Mouse (Mus musculus) forebrain, embryonic 10.5 days (tissue): ENCODE measurements around the gene Bcam. TPM values are rescaled to one million over a fixed set of nuclear protein-coding genes. Genes with fewer than 3 reads are reported as not detected.
A peak's percentile ranks its signal among the peaks of the same experiment; 100 is the strongest.
"Not testable (repeated sequence)": the region's sequence is repeated elsewhere in the genome, so short reads cannot be mapped to it uniquely, and the experiment has no call there.

ENCODE experiments used
- DNase-seq: peaks from one replicate; pipeline ENCODE4 v3.0.0-alpha.2; 2017; ENCODE audit warnings: low spot score; ENCODE audit errors: extremely low spot score
- H3K27ac ChIP-seq: fragments of 300-500 bp; sonication (generic); 2 replicates; pipeline ENCODE4 v1.5.1; 2016; ENCODE audit warnings: mild to moderate bottlenecking
- H3K27me3 ChIP-seq: fragments of 300-500 bp; sonication (generic); 2 replicates; pipeline ENCODE4 v1.6.1; 2016; ENCODE audit warnings: mild to moderate bottlenecking; ENCODE audit not compliant: poor library complexity, severe bottlenecking
- H3K36me3 ChIP-seq: fragments of 300-500 bp; sonication (generic); replicated peaks from 2 replicates; pipeline ENCODE4 v1.6.1; 2016; ENCODE audit warnings: mild to moderate bottlenecking, moderate library complexity
- H3K4me1 ChIP-seq: fragments of 300-500 bp; sonication (generic); 2 replicates; pipeline ENCODE4 v1.6.1; 2016
- H3K4me3 ChIP-seq: fragments of 300-500 bp; sonication (generic); 2 replicates; pipeline ENCODE4 v1.5.1; 2016; ENCODE audit warnings: mild to moderate bottlenecking, moderate library complexity
- H3K9me3 ChIP-seq: fragments of 300-500 bp; sonication (generic); 2 replicates; pipeline ENCODE4 v1.6.1; 2016; ENCODE audit warnings: mild to moderate bottlenecking, moderate library complexity
- WGBS: fragments of 180-500 bp; shearing (Covaris S2); methylation state at CpG from one replicate; pipeline ENCODE4 v1.1.7; 2016; 5-methylcytosine and 5-hydroxymethylcytosine counted together
- polyA plus RNA-seq: library from polyadenylated mRNA; unstranded; fragments of >200 nt; fragmentation: Nextera tagmentation; extraction: Ambion mirVana; gene quantifications from 2 replicates; pipeline ENCODE4 v1.2.1, GENCODE M21; 2016

Bcam gene
- polyA plus RNA-seq, 1 experiment from 2014 or later, result 33.1 TPM

- H3K27me3 ChIP-seq, result peaks cover 27% of the 10 kb centered on the region
- WGBS, result 29% methylated on average over 2 of the region's 2 CpGs
- no peaks in the 10 kb centered on the region for H3K36me3 ChIP-seq
- no peaks in the 10 kb centered on the region for H3K9me3 ChIP-seq
- no peak overlapping the region for H3K4me3 ChIP-seq
- DNase-seq, result no peak
- peaks cover 8% of the 10 kb centered on the region; the same call in 1 of the 2 replicates for H3K4me1 ChIP-seq
- H3K27ac ChIP-seq, result no peak overlapping the region
Observed at GRCm38 (mm10) chr7:19800764-19801163, 29.9 kb upstream of the Bcam start.

DNA sequence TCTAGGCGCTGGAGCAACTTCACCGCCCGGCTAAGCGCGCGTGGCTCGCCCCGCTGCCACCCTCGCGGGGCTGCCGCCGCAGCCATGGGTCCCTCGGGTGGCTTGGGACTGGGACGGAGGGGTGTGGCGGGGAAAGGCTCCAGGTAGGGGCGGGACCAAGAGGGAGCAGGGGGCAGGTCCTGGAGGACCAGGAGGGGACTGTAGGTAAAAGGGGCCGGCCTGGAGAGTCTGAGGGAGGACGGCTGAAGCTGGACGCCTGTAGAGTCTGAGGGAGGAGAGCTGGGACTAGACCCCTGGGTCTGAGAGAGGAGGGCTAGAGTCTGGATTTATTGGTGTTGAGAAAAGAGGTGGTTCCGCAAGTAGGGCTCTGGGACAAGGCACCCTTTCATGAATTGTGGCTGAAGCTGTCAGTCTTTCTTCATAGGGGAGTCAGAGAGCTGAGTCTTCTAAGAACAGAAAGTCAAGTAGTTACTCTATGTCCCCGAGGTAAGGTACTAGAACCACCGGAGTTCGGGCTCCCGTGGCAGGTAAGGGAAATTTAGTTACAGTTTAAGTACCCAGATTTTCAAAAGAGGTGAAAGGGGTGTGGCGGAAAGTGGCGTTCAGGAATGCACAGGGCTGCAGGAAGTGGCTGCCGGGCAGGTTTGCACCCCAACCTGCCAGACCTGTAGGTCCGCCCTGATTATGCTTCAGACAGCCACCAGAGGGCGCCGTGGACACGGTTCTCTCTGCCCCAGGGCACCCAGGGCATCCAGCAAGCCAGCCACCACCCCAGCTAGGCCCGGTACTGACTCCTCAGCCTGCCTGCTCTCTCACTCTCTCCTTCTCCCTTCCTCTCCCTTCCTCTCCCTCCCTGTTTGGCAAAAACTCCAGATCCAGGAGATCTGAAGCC, 26.1 kb upstream of the Bcam start, which contains the start of gene Cblc:
Cblc (minus strand) TSS at position 113 of the 892 bp plus-strand sequence.
- Histone ChIP-seq H3K4me3 (peak within 1 kb of the TSS; percentile 35), H3K9me3 (0 out of 2 replicates have a peak, but pooled peaks cover 4% of the 10 kb centered on the region), H3K27me3 (peaks cover 37% of the 10 kb centered on the region), H3K27ac (no peak within 1 kb of the TSS), H3K36me3 (no peaks in the 10 kb centered on the region), H3K4me1 (peaks cover 8% of the 10 kb centered on the region; the same call in 1 of the 2 replicates)
- 3% methylated on average over 32 of the region's 32 CpGs for WGBS
- DNase-seq, result peak; percentile 74

GRCm38 (mm10) chr7:19796254-19796653, 25.4 kb upstream of the Bcam start:
- Histone ChIP-seq H3K4me1 (peaks cover 8% of the 10 kb centered on the region; the same call in 1 of the 2 replicates), H3K36me3 (no peaks in the 10 kb centered on the region), H3K4me3 (peak overlapping the region; percentile 35), H3K27ac (no peak overlapping the region), H3K9me3 (0 out of 2 replicates have a peak, but pooled peaks cover 4% of the 10 kb centered on the region), H3K27me3 (peaks cover 36% of the 10 kb centered on the region)
- no peak for DNase-seq
- 7% methylated on average over 18 of the region's 18 CpGs for WGBS

DNA sequence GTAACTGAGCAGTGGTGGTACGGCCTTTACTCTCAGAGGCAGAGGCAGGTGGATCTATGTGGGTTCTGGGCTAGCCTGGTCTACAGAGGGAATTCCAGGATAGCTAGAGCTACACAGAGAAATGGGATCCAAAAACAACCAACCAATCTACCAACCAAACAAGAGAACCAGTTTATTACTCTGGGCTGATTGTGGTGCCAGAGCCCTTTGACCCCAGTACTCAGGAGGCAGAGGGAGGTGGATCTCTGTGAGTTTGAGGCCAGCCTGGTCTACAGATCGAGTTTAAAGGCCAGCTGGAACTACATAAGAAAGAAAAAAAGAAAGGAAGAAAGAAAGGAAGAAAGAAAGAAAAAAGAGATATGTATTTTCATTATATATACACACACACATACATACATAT, 24.4 kb upstream of the Bcam start:
- no peak for DNase-seq
- Histone ChIP-seq H3K4me1 (peaks cover 10% of the 10 kb centered on the region), H3K27me3 (peaks cover 46% of the 10 kb centered on the region), H3K4me3 (no peak overlapping the region), H3K27ac (no peak overlapping the region), H3K36me3 (no peaks in the 10 kb centered on the region), H3K9me3 (0 out of 2 replicates have a peak, but pooled peaks cover 4% of the 10 kb centered on the region)
- 77% methylated on average over 2 of the region's 2 CpGs for WGBS

DNA sequence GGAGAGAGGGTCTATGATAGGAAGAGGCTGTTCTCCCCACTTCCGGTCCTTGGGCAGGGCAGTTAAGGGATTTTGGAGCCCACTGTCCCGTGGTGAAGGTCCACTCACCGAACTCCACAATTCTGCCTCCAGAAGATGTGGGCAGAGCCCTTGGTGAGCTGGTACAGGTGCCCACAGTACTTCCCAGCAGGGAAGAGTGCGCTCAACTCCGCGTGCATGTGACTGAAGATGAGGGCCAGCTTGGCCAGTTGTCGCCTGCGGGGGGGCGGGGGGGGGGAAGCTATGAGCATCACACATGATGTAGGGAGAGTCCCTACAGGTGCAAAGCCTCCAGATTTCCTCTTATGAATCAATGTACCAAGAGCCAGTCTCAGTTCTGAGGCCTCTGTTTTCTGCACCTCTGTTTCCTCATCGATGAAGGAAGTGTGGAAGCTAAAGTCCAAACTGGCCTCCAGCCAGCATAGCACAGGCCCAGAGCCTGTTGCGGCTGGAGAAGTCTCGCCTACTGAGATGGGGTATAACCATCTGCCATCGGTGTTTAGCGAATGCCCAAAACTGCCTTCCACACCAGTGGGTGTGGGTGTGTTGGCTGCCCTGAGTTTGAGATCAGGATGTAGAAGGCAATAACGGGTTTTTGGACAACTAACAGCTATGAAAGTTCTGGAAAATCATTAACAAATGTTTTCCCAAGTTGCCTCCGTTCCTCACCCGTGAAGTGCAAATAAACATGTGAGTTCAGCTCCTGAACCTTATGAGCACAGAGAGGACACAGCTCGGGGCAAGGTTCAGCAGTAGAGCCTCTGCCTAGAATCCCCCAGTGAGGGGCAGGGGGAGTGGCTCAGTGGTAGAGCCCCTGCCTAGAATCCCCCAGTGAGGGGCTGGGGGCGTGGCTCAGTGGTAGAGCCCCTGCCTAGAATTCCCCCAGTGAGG, 22.1 kb upstream of the Bcam start:
- 92% methylated on average over 19 of the region's 19 CpGs for WGBS
- no peak overlapping the region for H3K4me3 ChIP-seq
- peaks cover 17% of the 10 kb centered on the region for H3K4me1 ChIP-seq
- H3K9me3 ChIP-seq, result peaks cover 9% of the 10 kb centered on the region; the same call in 1 of the 2 replicates
- H3K27ac ChIP-seq, result no peak overlapping the region
- H3K36me3 ChIP-seq, result no peaks in the 10 kb centered on the region
- no peak for DNase-seq
- peaks cover 55% of the 10 kb centered on the region for H3K27me3 ChIP-seq

DNA sequence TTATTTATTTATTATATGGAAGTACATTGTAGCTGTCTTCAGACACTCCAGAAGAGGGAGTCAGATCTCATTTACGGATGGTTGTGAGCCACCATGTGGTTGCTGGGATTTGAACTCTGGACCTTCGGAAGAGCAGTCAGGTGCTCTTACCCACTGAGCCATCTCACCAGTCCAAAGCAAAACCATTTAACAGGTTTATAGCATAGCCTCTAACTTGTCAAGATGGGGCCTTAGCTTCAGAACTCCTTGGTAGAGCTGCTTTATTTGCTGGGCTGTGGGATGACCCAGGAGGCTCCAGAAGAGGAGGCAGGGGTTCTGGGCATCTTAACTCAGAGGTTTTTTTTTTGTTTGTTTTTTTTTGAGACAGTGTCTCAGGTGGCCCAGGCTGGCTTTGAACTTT, 20.7 kb upstream of the Bcam start:
- Histone ChIP-seq H3K9me3 (peaks cover 11% of the 10 kb centered on the region; the same call in 1 of the 2 replicates), H3K27me3 (peaks cover 42% of the 10 kb centered on the region), H3K4me1 (peaks cover 11% of the 10 kb centered on the region)
- H3K27ac ChIP-seq, H3K36me3 ChIP-seq, DNase-seq, H3K4me3 ChIP-seq: not testable (repeated sequence)
- 87% methylated on average over 2 of the region's 2 CpGs for WGBS

DNA sequence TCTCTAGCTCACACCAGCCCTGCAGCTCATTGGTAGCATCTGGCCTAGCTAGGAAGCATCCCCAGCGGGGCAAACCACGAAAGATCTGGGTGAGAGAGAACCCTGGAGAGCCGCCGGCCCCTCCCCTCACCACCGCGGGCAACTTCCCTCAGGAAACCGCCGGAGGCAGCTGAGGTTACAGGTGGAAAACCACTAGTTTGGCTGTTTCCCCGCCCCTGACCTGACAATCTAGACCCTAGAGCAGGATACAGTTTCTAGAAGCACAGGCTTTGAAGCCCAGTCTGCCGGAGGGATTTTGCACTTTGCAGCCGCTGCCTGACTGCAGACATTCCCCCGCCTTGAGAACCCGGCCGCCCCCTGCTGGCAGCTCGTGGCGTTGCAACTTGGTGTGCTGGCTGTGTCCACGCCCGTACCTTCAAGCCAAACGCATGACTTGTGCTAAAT, 19.1 kb upstream of the Bcam start:
- peak; percentile 89 for DNase-seq
- Histone ChIP-seq H3K27me3 (peaks cover 27% of the 10 kb centered on the region), H3K4me1 (peaks cover 18% of the 10 kb centered on the region), H3K9me3 (peaks cover 11% of the 10 kb centered on the region; the same call in 1 of the 2 replicates), H3K36me3 (no peaks in the 10 kb centered on the region), H3K4me3 (peak overlapping the region; percentile 54), H3K27ac (peak overlapping the region; percentile 72)
- WGBS, result 1% methylated on average over 19 of the region's 19 CpGs

DNA sequence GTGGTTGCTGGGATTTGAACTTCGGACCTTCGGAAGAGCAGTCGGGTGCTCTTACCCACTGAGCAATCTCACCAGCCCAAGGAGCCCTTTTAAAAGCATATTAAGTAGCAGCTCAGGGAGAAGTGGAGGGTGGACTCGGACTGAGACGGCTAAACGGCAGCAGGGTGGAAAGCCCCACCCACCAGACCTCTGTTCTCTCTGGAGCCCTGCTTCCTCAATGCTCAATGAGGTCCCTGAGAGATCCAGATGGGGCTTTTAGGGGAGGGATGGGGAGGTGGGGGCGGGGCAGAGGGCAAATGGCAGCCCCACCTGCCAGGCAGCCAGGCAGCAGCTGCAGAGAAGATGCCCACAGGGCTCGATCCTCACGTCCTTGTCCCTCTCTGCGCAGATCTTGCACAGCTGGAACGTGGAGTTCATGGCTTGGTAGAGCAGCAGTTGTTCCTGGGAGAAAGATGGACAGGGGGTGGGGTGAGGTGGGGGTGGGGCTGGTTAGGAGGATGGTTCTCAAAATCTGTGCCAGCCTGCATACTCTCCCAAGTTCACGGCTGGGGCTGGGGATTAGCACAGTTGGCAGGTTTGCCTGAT, 15.2 kb upstream of the Bcam start:
- H3K9me3 ChIP-seq, result peaks cover 12% of the 10 kb centered on the region
- H3K27ac ChIP-seq, result no peak overlapping the region
- no peak for DNase-seq
- no peak overlapping the region for H3K4me3 ChIP-seq
- 54% methylated on average over 12 of the region's 12 CpGs for WGBS
- no peaks in the 10 kb centered on the region for H3K36me3 ChIP-seq
- H3K27me3 ChIP-seq, result peaks cover 17% of the 10 kb centered on the region
- H3K4me1 ChIP-seq, result peaks cover 19% of the 10 kb centered on the region

DNA sequence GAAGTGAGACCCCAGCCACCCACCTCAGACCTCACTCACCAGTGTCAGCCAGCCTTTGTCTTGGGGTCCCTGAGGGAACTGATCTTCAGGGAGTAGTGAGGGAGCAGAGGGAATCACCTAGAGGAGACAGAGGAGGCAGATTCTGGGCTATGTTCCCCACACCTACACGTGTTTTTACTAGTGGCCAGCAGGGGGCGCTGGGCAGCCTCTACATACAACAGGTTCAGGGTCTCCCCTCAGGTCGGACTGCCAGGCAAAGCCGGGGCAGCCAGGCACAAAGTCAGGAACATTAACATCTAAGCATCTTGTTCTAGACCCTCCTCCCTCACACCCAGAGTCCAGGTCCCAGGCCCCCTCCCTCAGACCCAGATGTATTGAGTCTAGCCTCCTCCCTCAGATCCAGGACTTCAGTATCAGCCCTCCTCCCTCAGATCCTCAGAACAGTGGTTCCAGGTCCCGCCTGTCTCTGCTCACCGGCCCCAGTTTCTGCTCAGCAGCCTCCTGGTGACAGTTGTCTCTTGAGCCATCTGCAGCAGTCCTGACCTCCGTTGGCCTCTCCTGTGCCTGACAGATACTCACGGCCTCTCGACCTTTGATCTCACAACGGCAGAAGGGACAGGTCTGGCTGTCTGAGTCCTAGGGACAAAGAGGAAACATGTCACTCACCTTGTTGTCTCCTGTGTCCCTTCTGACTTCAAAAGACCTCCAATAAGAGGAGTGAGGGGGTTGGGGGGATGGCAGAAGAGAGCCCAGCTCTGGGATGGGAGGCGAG, 14.1 kb upstream of the Bcam start:
- Histone ChIP-seq H3K4me3 (no peak overlapping the region), H3K4me1 (peaks cover 14% of the 10 kb centered on the region), H3K27me3 (peaks cover 8% of the 10 kb centered on the region), H3K27ac (no peak overlapping the region), H3K9me3 (peaks cover 15% of the 10 kb centered on the region), H3K36me3 (no peaks in the 10 kb centered on the region)
- no peak for DNase-seq
- WGBS, result 51% methylated on average over 11 of the region's 11 CpGs

GRCm38 (mm10) chr7:19783630-19784029, 12.8 kb upstream of the Bcam start:
- no peaks in the 10 kb centered on the region for H3K36me3 ChIP-seq
- H3K27ac ChIP-seq, result no peak overlapping the region
- H3K9me3 ChIP-seq, result peaks cover 22% of the 10 kb centered on the region
- peaks cover under 1% of the 10 kb centered on the region; the same call in 1 of the 2 replicates for H3K27me3 ChIP-seq
- 83% methylated on average over 8 of the region's 8 CpGs for WGBS
- peaks cover 9% of the 10 kb centered on the region for H3K4me1 ChIP-seq
- no peak overlapping the region for H3K4me3 ChIP-seq
- no peak for DNase-seq

DNA sequence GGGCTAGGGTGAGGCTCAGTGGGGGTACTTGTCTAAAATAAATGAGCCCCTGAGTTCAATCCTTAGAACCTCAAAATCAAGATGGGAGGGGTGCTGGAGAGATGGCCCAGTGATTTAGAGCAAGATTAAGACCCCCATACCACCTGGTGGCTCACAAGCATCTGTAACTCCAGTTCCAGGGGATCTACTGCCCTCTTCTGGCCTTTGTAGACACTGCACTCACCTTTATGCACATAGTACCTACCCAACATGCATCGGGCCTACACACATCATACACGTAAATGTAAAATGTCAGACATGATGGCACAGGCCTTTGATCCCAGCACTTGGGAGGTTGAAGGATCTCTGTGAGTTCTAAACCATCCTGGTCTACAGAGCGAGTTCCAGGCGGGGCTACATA, 11.8 kb upstream of the Bcam start:
- Histone ChIP-seq H3K4me3 (no peak overlapping the region), H3K27me3 (no peaks in the 10 kb centered on the region), H3K27ac (no peak overlapping the region), H3K36me3 (no peaks in the 10 kb centered on the region), H3K4me1 (peaks cover 9% of the 10 kb centered on the region), H3K9me3 (peaks cover 14% of the 10 kb centered on the region)
- no peak for DNase-seq
- WGBS, result 87% methylated on average over 4 of the region's 4 CpGs
